Mouse (Mus musculus) forebrain, embryonic 11.5 days (tissue): ENCODE results near the gene Hdac9. TPM values are rescaled to one million over a fixed set of nuclear protein-coding genes. Genes with fewer than 3 reads are reported as not detected.

ENCODE experiments used
- ATAC-seq: fragments of 200-750 bp; cut with Nextera tagmentation; replicated peaks from 2 replicates; pipeline ENCODE4 v1.8.0; 2017; ENCODE audit warnings: moderate TSS enrichment; ENCODE audit not compliant: low FRiP score
- DNase-seq: peaks from one replicate; pipeline ENCODE4 v3.0.0-alpha.2; 2017; ENCODE audit warnings: low spot score
- H3K27ac ChIP-seq: fragments of 300-500 bp; sonication (generic); 2 replicates; pipeline ENCODE4 v1.5.1; 2014; ENCODE audit warnings: low read depth, low read length
- H3K27me3 ChIP-seq: fragments of 300-500 bp; sonication (generic); 2 replicates; pipeline ENCODE4 v1.6.1; 2014; ENCODE audit warnings: mild to moderate bottlenecking, low read length, mixed read lengths; ENCODE audit not compliant: control insufficient read depth, insufficient read depth
- H3K36me3 ChIP-seq: fragments of 300-500 bp; sonication (generic); 2 replicates; pipeline ENCODE4 v1.6.1; 2014; ENCODE audit warnings: mild to moderate bottlenecking, low read length, moderate library complexity, mixed read lengths; ENCODE audit not compliant: control insufficient read depth, insufficient read depth
- H3K4me1 ChIP-seq: fragments of 300-500 bp; sonication (generic); replicated peaks from 2 replicates; pipeline ENCODE4 v1.6.1; 2014; ENCODE audit warnings: low read length, mixed read lengths; ENCODE audit not compliant: control insufficient read depth, insufficient read depth
- H3K4me2 ChIP-seq: fragments of 300-500 bp; sonication (generic); 2 replicates; pipeline ENCODE4 v1.6.1; 2014; ENCODE audit warnings: low read depth, mild to moderate bottlenecking, low read length, moderate library complexity, mixed read lengths; ENCODE audit not compliant: severe bottlenecking
- H3K4me3 ChIP-seq: fragments of 300-500 bp; sonication (generic); 2 replicates; pipeline ENCODE4 v1.5.1; 2014; ENCODE audit warnings: low read depth, low read length
- H3K9ac ChIP-seq: fragments of 300-500 bp; sonication (generic); 2 replicates; pipeline ENCODE4 v1.6.1; 2014; ENCODE audit warnings: low read length
- H3K9me3 ChIP-seq: fragments of 300-500 bp; sonication (generic); 2 replicates; pipeline ENCODE4 v1.6.1; 2016; ENCODE audit warnings: low read length, mixed read lengths; ENCODE audit not compliant: control insufficient read depth
- WGBS: fragments of 180-500 bp; shearing (Covaris S2); extraction: QIAGEN DNeasy Blood & Tissue Kit; methylation state at CpG from one replicate; pipeline ENCODE4 v1.1.7; 2014; 5-methylcytosine and 5-hydroxymethylcytosine counted together
- polyA plus RNA-seq: library from polyadenylated mRNA; unstranded; fragments of >200 nt; fragmentation: Nextera tagmentation; extraction: Ambion mirVana; gene quantifications from 2 replicates; pipeline ENCODE4 v1.2.1, GENCODE M21; 2014

The Hdac9 gene
- polyA plus RNA-seq, 1 experiment from 2014 or later: 9.6 TPM

GRCm38 (mm10) chr12:34351906-34352305 lies 565.0 kb downstream of the Hdac9 start:
- no peaks in the 10 kb centered on the region for H3K36me3 ChIP-seq
- no peak for DNase-seq
- no peaks in the 10 kb centered on the region for H3K4me1 ChIP-seq
- no peak overlapping the region for H3K4me2 ChIP-seq
- H3K4me3 ChIP-seq: no peak overlapping the region
- no peak overlapping the region for H3K27ac ChIP-seq
- no peaks in the 10 kb centered on the region for H3K27me3 ChIP-seq
- ATAC-seq: no peak
- H3K9ac ChIP-seq: no peak overlapping the region
- WGBS: 12% methylated on average over 6 of the region's 6 CpGs
- H3K9me3 ChIP-seq: no peaks in the 10 kb centered on the region

- Histone ChIP-seq H3K27ac (no peak overlapping the region), H3K4me2 (no peak overlapping the region), H3K9me3 (no peaks in the 10 kb centered on the region), H3K4me3 (no peak overlapping the region), H3K27me3 (no peaks in the 10 kb centered on the region), H3K9ac (no peak overlapping the region), H3K36me3 (no peaks in the 10 kb centered on the region), H3K4me1 (no peaks in the 10 kb centered on the region)
- ATAC-seq (no peak), DNase-seq (no peak)
- 68% methylated on average over 2 of the region's 2 CpGs for WGBS
Measured at GRCm38 (mm10) chr12:34347529-34347928, 569.4 kb downstream of the Hdac9 start.

DNA sequence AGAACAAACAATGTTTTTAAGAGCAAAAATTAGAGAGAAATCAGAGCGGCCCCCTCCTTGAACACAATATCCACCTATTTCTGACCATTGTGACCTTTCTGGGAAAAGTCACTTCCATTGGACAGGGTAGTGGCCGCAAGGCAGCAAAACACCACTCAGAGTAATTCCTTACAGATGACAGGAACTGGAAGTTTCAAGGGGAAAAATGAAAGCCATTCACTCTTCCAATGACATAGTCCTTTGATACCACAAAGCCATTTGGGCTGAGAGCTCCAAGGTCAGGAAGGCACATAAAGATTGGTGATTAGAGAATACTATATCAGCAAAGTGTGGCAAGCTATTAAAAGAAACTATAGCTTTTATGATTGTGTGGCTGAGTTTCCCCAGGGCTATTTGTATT lies 574.1 kb downstream of the Hdac9 start:
- H3K9me3 ChIP-seq: no peaks in the 10 kb centered on the region
- ATAC-seq: no peak
- no peaks in the 10 kb centered on the region for H3K27me3 ChIP-seq
- H3K27ac ChIP-seq: no peak overlapping the region
- no peak overlapping the region for H3K9ac ChIP-seq
- no peak overlapping the region for H3K4me3 ChIP-seq
- no peak overlapping the region for H3K4me2 ChIP-seq
- H3K4me1 ChIP-seq: no peaks in the 10 kb centered on the region
- 75% methylated on average over 2 of the region's 2 CpGs for WGBS
- no peak for DNase-seq
- no peaks in the 10 kb centered on the region for H3K36me3 ChIP-seq

DNA sequence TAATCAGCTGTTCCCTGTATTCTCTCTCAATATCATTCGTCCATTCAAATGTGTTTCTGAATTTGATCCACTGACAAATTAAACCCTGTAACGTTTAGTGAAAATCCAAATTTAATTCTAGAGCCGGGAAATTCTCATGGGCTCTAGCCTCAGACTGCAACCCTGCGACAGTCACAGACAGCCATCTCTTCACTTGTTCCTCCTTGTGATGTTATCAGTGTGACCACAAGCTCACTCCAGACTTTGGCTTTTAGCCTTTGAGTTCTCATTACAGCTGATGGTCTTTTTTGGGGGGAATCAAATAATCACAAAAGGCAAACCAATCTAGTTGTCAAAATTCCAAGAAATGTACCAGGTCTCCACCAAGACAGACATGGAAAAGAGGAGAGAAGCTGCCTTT lies 578.0 kb downstream of the Hdac9 start:
- Histone ChIP-seq H3K27ac (no peak overlapping the region), H3K4me1 (no peaks in the 10 kb centered on the region), H3K9ac (no peak overlapping the region), H3K36me3 (no peaks in the 10 kb centered on the region), H3K4me3 (no peak overlapping the region), H3K9me3 (no peaks in the 10 kb centered on the region), H3K27me3 (no peaks in the 10 kb centered on the region), H3K4me2 (no peak overlapping the region)
- 79% methylated on average over 4 of the region's 4 CpGs for WGBS
- DNase-seq (no peak), ATAC-seq (no peak)

DNA sequence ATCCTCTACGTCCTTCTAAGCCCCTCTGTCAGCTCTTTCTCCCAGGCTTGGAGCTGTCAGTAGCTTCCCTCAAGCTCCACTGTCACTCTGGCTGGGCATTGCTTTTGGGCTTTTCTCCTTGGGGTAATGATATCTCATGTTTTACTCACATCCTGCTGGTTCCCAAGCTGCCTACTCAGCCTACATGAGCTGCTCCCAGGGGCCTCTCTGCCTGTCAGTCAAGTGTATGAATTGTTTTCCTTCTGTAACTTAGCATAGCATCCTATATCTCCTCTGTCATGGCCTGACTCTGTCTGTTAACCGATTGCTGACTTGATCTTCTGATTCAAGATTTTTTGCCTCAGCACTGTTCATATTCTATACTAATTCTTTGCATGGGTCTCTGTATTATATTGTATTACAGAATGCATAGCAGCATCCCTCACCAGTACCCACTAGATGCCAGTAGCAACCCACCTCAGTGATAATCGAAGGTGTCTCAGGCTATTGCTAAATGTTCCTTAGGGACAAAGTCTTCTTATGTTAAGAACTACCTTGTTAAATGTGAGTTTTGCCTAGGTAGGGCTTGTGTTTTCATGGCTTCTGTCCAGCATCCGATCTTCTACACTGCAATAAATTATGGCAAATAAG lies 582.3 kb downstream of the Hdac9 start:
- Histone ChIP-seq H3K27me3 (no peaks in the 10 kb centered on the region), H3K4me2 (no peak overlapping the region), H3K9ac (no peak overlapping the region), H3K36me3 (no peaks in the 10 kb centered on the region), H3K27ac (no peak overlapping the region), H3K4me1 (no peaks in the 10 kb centered on the region), H3K9me3 (no peaks in the 10 kb centered on the region), H3K4me3 (no peak overlapping the region)
- WGBS: 82% methylated on average over 4 of the region's 4 CpGs
- no peak for ATAC-seq
- no peak for DNase-seq

- 68% methylated on average over 4 of the region's 4 CpGs for WGBS
- no peak for ATAC-seq
- Histone ChIP-seq H3K27me3 (no peaks in the 10 kb centered on the region), H3K4me1 (no peaks in the 10 kb centered on the region), H3K36me3 (no peaks in the 10 kb centered on the region), H3K4me2 (no peak overlapping the region), H3K4me3 (no peak overlapping the region), H3K9me3 (no peaks in the 10 kb centered on the region), H3K27ac (no peak overlapping the region), H3K9ac (no peak overlapping the region)
- no peak for DNase-seq
Measured at GRCm38 (mm10) chr12:34332884-34333283, 584.0 kb downstream of the Hdac9 start.

DNA sequence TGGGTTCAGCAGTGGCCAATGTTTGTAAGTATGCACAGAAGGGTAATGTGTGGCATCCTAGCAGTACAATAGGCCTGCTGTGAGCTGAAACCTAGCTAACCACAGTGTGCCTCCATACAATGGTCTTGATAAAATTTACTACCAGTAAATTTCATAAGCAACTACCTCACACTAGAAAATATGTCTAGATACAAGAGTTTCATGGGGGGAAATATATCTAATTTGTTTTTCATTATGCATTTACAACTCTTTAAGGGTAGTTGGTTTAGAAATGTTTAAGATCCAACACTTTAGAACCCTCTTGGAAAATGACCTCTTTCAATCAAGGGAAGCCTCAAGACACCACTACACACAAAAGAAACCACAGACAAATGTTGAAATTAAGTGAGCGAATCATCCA lies 589.8 kb downstream of the Hdac9 start:
- 92% methylated on average over 1 of the region's 1 CpGs for WGBS
- DNase-seq: no peak
- Histone ChIP-seq H3K9me3 (no peaks in the 10 kb centered on the region), H3K4me1 (no peaks in the 10 kb centered on the region), H3K4me2 (no peak overlapping the region), H3K9ac (no peak overlapping the region), H3K36me3 (no peaks in the 10 kb centered on the region), H3K4me3 (no peak overlapping the region), H3K27ac (no peak overlapping the region), H3K27me3 (no peaks in the 10 kb centered on the region)
- ATAC-seq: no peak

DNA sequence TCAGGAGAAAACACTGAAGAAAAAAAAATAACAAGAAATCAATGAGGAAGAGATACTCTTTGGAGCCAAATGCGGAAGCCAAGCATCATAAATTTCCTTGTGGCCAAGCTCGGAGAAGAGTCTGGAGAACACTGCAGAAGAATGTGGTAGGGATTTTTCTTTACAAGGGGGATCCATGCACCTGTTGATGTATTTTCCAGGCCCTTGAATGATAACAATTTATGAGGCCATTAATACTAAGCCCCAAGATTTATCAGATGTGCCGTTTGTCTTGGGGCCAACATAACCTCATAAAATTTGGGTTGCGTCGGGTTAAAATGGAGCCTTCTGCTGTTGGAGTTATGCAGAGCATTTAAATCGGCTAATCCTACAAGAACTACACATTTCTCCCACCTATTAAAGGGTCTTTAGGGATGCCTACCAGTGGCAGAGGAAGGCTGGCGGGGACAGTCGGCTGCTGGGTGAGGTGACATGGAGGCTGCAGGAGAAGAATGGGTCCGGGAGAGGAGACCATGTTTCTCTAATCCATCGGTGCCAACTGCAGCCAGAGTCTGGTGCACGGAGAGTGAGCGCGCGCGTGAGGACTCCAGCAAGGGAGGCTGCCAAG lies 604.7 kb downstream of the Hdac9 start:
- Histone ChIP-seq H3K27ac (no peak overlapping the region), H3K4me1 (no peaks in the 10 kb centered on the region), H3K4me2 (no peak overlapping the region), H3K4me3 (no peak overlapping the region), H3K9me3 (no peaks in the 10 kb centered on the region), H3K36me3 (no peaks in the 10 kb centered on the region), H3K9ac (no peak overlapping the region), H3K27me3 (no peaks in the 10 kb centered on the region)
- DNase-seq: no peak
- ATAC-seq: no peak
- WGBS: 83% methylated on average over 15 of the region's 15 CpGs

- Histone ChIP-seq H3K27ac (no peak overlapping the region), H3K9ac (no peak overlapping the region), H3K9me3 (no peaks in the 10 kb centered on the region), H3K4me3 (no peak overlapping the region), H3K27me3 (no peaks in the 10 kb centered on the region), H3K36me3 (no peaks in the 10 kb centered on the region), H3K4me1 (no peaks in the 10 kb centered on the region), H3K4me2 (no peak overlapping the region)
- WGBS: 47% methylated on average over 3 of the region's 3 CpGs
- DNase-seq (no peak), ATAC-seq (no peak)
Measured at GRCm38 (mm10) chr12:34305453-34305852, 611.4 kb downstream of the Hdac9 start.
